Mouse (Mus musculus) thymus, adult 2 months (tissue): ENCODE measurements around the gene Cnksr1.

Experiments
- CTCF ChIP-seq: fragments of 200-500 bp; IDR thresholded peaks from 2 replicates; pipeline ENCODE4 v1.5.1; 2012; ENCODE audit warnings: mild to moderate bottlenecking, control low read depth, low read length, moderate library complexity, borderline replicate concordance; ENCODE audit not compliant: control insufficient read depth, poor library complexity, insufficient read depth; ENCODE audit errors: extremely low read depth
- POLR2A ChIP-seq: fragments of 200-500 bp; IDR thresholded peaks from 2 replicates; pipeline ENCODE4 v1.6.1; 2012; ENCODE audit warnings: mild to moderate bottlenecking, low read length, control low read depth, moderate library complexity; ENCODE audit not compliant: control insufficient read depth, poor library complexity, insufficient read depth; ENCODE audit errors: extremely low read depth

GRCm38 (mm10) chr4:134256407-134257197 is 18.4 kb upstream of the Cnksr1 start:
- TF ChIP-seq CTCF (no peak), POLR2A (no peak)
